Comparison of ENCODE assay signal across 8 mouse cellular contexts in genomic region chr6:90988648-90989317, GRCm38 (mm10). TPM values are rescaled to one million over a fixed set of nuclear protein-coding genes. Genes with fewer than 3 reads are reported as not detected.
DNase-seq lines count a peak whose midpoint lies in the region; ATAC-seq lines count a peak whose summit lies in the region.

TSS of gene Iqsec1 (minus strand) at chr6:90988685.

- H3K4me3 ChIP-seq in intestine, embryonic 14.5 days (ENCODE audit: low read depth, low read length) = peak within 1 kb of the TSS; percentile 69

- peak within 1 kb of the TSS; percentile 43; the same call in 1 of the 2 replicates for H3K27ac ChIP-seq in intestine, embryonic 14.5 days (ENCODE audit: low read depth)

- ATAC-seq in intestine, embryonic 14.5 days (replicated peaks; ENCODE audit: low FRiP score, low TSS enrichment, low read depth) = peak; percentile 97
- ATAC-seq in megakaryocyte progenitor cell, adult 5-6 weeks (replicated peaks; ENCODE audit: poor library complexity) = peak; percentile 91

- peaks cover 5% of the 10 kb centered on the region; the same call in 1 of the 2 replicates for H3K27me3 ChIP-seq in intestine, embryonic 14.5 days (replicated peaks; ENCODE audit: control insufficient read depth, insufficient read depth, low read length)

- H3K36me3 ChIP-seq in intestine, embryonic 14.5 days (ENCODE audit: control insufficient read depth, insufficient read depth, low read length) = no peaks in the 10 kb centered on the region

- WGBS in intestine, embryonic 14.5 days = 4% methylated on average over 26 of the region's 39 CpGs

- H3K4me1 ChIP-seq in intestine, embryonic 14.5 days (replicated peaks; ENCODE audit: control insufficient read depth, insufficient read depth, low read length) = peaks cover 11% of the 10 kb centered on the region; the same call in 1 of the 2 replicates

- H3K4me2 ChIP-seq in intestine, embryonic 14.5 days (ENCODE audit: low read length) = peak within 1 kb of the TSS; percentile 99

- H3K9me3 ChIP-seq in intestine, embryonic 14.5 days (ENCODE audit: control insufficient read depth, low read length) = peaks cover 8% of the 10 kb centered on the region; the same call in 1 of the 2 replicates

- intact Hi-C loops in gastrocnemius, postnatal 36 days (cut with DNase I) = no loop called here
- intact Hi-C loops in left cerebral cortex, postnatal 10 days (cut with DNase I) = loop anchor here (5.0 kb wide), 3 partner anchors 61 to 171 kb away; no protein-coding TSS in a partner anchor

- peak; percentile 82 for DNase-seq in adrenal gland, adult 8-10 months
- peak; percentile 94 for DNase-seq in embryo, embryonic 11.5 days (ENCODE audit: low read depth, low spot score)
- DNase-seq in gastrocnemius, postnatal 36 days = peak; percentile 43 to 56
- DNase-seq in intestine, embryonic 14.5 days (ENCODE audit: low spot score) = peak; percentile 96
- DNase-seq in left cerebral cortex, postnatal 10 days (ENCODE audit: extremely low spot score in 1 of 2, low spot score in 2 of 2) = peak; percentile 81 to 95
- DNase-seq in right cerebral cortex, postnatal 10 days (ENCODE audit: low spot score in 2 of 2) = peak; percentile 93 to 94
- DNase-seq in urinary bladder, postnatal 14 days (ENCODE audit: low spot score) = peak; percentile 91

- H3K9ac ChIP-seq in intestine, embryonic 14.5 days (ENCODE audit: low read length) = peak within 1 kb of the TSS; percentile 64

RNA-seq across cellular contexts. Expression of gene Iqsec1, which starts in this region (rescaled TPM):
- 100 to 1,000 TPM; 110 to 149 (median 131) TPM for total RNA-seq in adrenal gland, adult 8-10 months (2022)
- 10 to 100 TPM; 61.2 to 79.8 TPM for total RNA-seq in gastrocnemius, postnatal 36 days (2021)
- 12.9 and 13.0 TPM in 2 replicates for polyA plus RNA-seq in intestine, embryonic 14.5 days (2014; fragmentation: Nextera tagmentation; extraction: Ambion mirVana)
- 100 to 1,000 TPM; 207 to 221 TPM for total RNA-seq in left cerebral cortex, postnatal 10 days (2021)
- 25.9 and 32.5 TPM in 2 replicates for total RNA-seq in megakaryocyte progenitor cell, adult 5-6 weeks (2015)
- 3.5 and 8.7 TPM in 2 replicates for total RNA-seq in megakaryocyte progenitor cell, adult 5-6 weeks (2017)

Comparison
In these comparisons a context has a peak if more than half of its experiments do, and no peak if none do; other contexts are left out.
1. Peak in every context shown above with its lines: DNase-seq, ATAC-seq, H3K4me3 ChIP-seq and H3K27ac ChIP-seq.